In genomic region chr14:122367252-122367868, GRCm38 (mm10) we compare ENCODE assay signal across 11 mouse cellular contexts.
A peak's percentile ranks its signal among the peaks of the same experiment; 100 is the strongest.
DNase-seq lines count a peak whose midpoint lies in the region; ATAC-seq lines count a peak whose summit lies in the region.
"Had no signal": no experiment of that assay in that cellular context is flagged by ENCODE, and none has a peak within 500 bp of the region (broad histone marks: within the 10 kb centered on the region; RNA-seq: fewer than 3 reads in every experiment).

No protein-coding gene starts in this region.

- no peaks in the 10 kb centered on the region for H3K36me3 ChIP-seq in forebrain, embryonic 14.5 days (ENCODE audit: control insufficient read depth, insufficient read depth, low read length)
- no peaks in the 10 kb centered on the region for H3K36me3 ChIP-seq in neural tube, embryonic 14.5 days (ENCODE audit: control insufficient read depth, insufficient read depth, low read length)
- H3K36me3 ChIP-seq: embryonic facial prominence, embryonic 13.5 days; heart, embryonic 10.5 days had no signal

- ATAC-seq in forebrain, embryonic 14.5 days = peak; percentile 74
- ATAC-seq in neural tube, embryonic 14.5 days (ENCODE audit: low read depth) = peak; percentile 73; the same call in 1 of the 2 replicates
- no peak for ATAC-seq in activated CD4-positive, CD25-positive, alpha-beta regulatory T cell, adult 4 months

- 0 out of 2 replicates have a peak, but pooled peaks cover 4% of the 10 kb centered on the region for H3K27me3 ChIP-seq in forebrain, embryonic 14.5 days (replicated peaks; ENCODE audit: control insufficient read depth, insufficient read depth, low read length)
- no peaks in the 10 kb centered on the region for H3K27me3 ChIP-seq in neural tube, embryonic 14.5 days (ENCODE audit: control insufficient read depth, insufficient read depth, low read length)

- no peaks in the 10 kb centered on the region for H3K4me1 ChIP-seq in forebrain, embryonic 14.5 days (ENCODE audit: control insufficient read depth, insufficient read depth, low read length)
- no peaks in the 10 kb centered on the region for H3K4me1 ChIP-seq in neural tube, embryonic 14.5 days (ENCODE audit: control insufficient read depth, insufficient read depth, low read length)
- H3K4me1 ChIP-seq: embryonic facial prominence, embryonic 13.5 days; heart, embryonic 10.5 days had no signal

- WGBS in forebrain, embryonic 14.5 days = 51% methylated on average over 28 of the region's 28 CpGs
- 59% methylated on average over 28 of the region's 28 CpGs for WGBS in neural tube, embryonic 14.5 days

- H3K9me3 ChIP-seq in forebrain, embryonic 14.5 days (replicated peaks; ENCODE audit: control insufficient read depth, low read length) = no peaks in the 10 kb centered on the region
- no peaks in the 10 kb centered on the region for H3K9me3 ChIP-seq in neural tube, embryonic 14.5 days (ENCODE audit: control insufficient read depth, low read length)
- H3K9me3 ChIP-seq: embryonic facial prominence, embryonic 13.5 days; heart, embryonic 10.5 days had no signal

- intact Hi-C loops in left cerebral cortex, postnatal 4 days (cut with DNase I) = no loop called here
- intact Hi-C loops in left cerebral cortex, postnatal 36 days (cut with DNase I) = no loop called here

- H3K27ac ChIP-seq in forebrain, embryonic 14.5 days (ENCODE audit: low read depth, low read length) = no peak overlapping the region
- no peak overlapping the region for H3K27ac ChIP-seq in neural tube, embryonic 14.5 days (ENCODE audit: low read depth, low read length)
- H3K27ac ChIP-seq: embryonic facial prominence, embryonic 13.5 days; heart, embryonic 10.5 days; liver, embryonic 14.5 days had no signal

- no peak overlapping the region for H3K9ac ChIP-seq in forebrain, embryonic 14.5 days (ENCODE audit: low read length)
- H3K9ac ChIP-seq in neural tube, embryonic 14.5 days (replicated peaks; ENCODE audit: low read depth, low read length) = no peak overlapping the region
- H3K9ac ChIP-seq: embryonic facial prominence, embryonic 13.5 days; liver, embryonic 14.5 days had no signal

- peak overlapping the region; percentile 9; the same call in 1 of the 2 replicates for H3K4me2 ChIP-seq in forebrain, embryonic 14.5 days (ENCODE audit: low read length)
- H3K4me2 ChIP-seq in neural tube, embryonic 14.5 days (ENCODE audit: low read depth, low read length) = no peak overlapping the region
- H3K4me2 ChIP-seq: embryonic facial prominence, embryonic 13.5 days had no signal

- peak; percentile 95 for DNase-seq in left cerebral cortex, postnatal 4 days
- no peak for DNase-seq in left cerebral cortex, postnatal 36 days (ENCODE audit: low spot score in 2 of 2)
- DNase-seq in cerebellum, adult 18-20 months = peak; percentile 78 to 81
- DNase-seq in forebrain, embryonic 14.5 days (ENCODE audit: low spot score) = peak; percentile 63
- no peak for DNase-seq in adrenal gland, postnatal 25 days
- DNase-seq: right cerebral cortex, postnatal 4 days had no signal

- H3K4me3 ChIP-seq in forebrain, embryonic 14.5 days (ENCODE audit: low read depth, low read length) = no peak overlapping the region
- no peak overlapping the region for H3K4me3 ChIP-seq in neural tube, embryonic 14.5 days (ENCODE audit: low read depth, low read length)
- H3K4me3 ChIP-seq: embryonic facial prominence, embryonic 13.5 days; heart, embryonic 10.5 days had no signal

Comparison
In these comparisons a context has a peak if more than half of its experiments do, and no peak if none do; other contexts are left out.
1. DNase-seq: peak in left cerebral cortex, postnatal 4 days (single experiment), cerebellum, adult 18-20 months (2 of 2) and forebrain, embryonic 14.5 days (single experiment); none in left cerebral cortex, postnatal 36 days (0 of 2) and adrenal gland, postnatal 25 days (single experiment).